Mouse (Mus musculus) lung, adult 2 months (tissue): ENCODE measurements around the gene Rai1. TPM values are rescaled to one million over a fixed set of nuclear protein-coding genes. Genes with fewer than 3 reads are reported as not detected.

ENCODE experiments used
- DNase-seq: peaks from one replicate; pipeline ENCODE4 v3.0.0; 2022
- H3K4me1 ChIP-seq: fragments of 200-500 bp; 2 replicates; pipeline ENCODE4 v1.6.1; 2011; ENCODE audit warnings: low read length; ENCODE audit not compliant: control insufficient read depth, insufficient read depth
- H3K4me3 ChIP-seq: fragments of 200-500 bp; replicated peaks from 2 replicates; pipeline ENCODE3; 2011; ENCODE audit warnings: low read depth, mild to moderate bottlenecking, control low read depth, low read length; ENCODE audit errors: extremely low read depth
- CTCF ChIP-seq: fragments of 200-500 bp; IDR thresholded peaks from 2 replicates; pipeline ENCODE4 v1.5.1; 2011; ENCODE audit warnings: mild to moderate bottlenecking, low read length, control low read depth; ENCODE audit not compliant: insufficient read depth
- POLR2A ChIP-seq: fragments of 200-500 bp; IDR thresholded peaks from 2 replicates; pipeline ENCODE4 v1.6.1; 2011; ENCODE audit warnings: low read depth, mild to moderate bottlenecking, control low read depth, low read length, borderline replicate concordance; ENCODE audit errors: extremely low read depth
- WGBS: fragments of 180-500 bp; shearing (Covaris S2); methylation state at CpG from one replicate; pipeline ENCODE4 v1.1.7; 2018; 5-methylcytosine and 5-hydroxymethylcytosine counted together
- polyA plus RNA-seq: library from polyadenylated mRNA; depleted of rRNA; stranded (reverse); fragments of >200 nt; gene quantifications from 2 replicates; pipeline ENCODE4 v1.2.3, GENCODE M21; 2012

The Rai1 gene
- polyA plus RNA-seq, 1 experiment = 47.3 TPM

DNA sequence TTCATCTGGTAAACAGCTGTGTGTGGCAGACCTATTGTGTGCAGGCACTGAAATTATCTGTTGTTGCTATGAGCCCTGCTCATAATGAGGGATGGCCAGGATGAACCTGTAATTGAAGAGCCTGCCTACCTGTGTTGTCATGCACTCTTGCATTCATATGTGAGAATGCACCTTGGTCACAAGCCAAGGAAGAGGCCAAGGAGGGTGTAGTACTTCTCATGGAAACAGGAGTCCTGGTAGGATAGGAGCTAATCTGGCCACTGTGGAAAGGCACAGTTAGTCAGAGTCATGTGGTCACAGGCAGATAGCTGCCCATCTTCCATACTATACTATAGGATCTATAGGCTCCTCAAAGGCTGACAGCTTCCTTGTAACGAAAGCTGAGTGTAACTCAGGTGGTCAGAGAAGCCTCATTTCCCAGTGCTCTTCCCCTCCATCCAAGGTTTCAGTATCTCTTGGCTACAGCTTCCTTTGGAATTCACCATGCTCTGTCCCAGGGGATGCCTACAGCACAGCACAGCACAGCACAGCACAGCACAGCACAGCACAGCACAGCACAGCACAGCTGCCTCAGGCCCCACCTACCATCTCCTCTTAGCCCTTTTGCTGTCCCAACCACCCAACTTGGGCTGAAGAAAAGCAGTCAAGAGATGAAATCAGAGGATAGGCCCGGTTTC lies 15.9 kb downstream of the Rai1 start:
- no peak for DNase-seq
- Histone ChIP-seq H3K4me3 (no peak overlapping the region), H3K4me1 (peaks cover 6% of the 10 kb centered on the region; the same call in 1 of the 2 replicates)
- 75% methylated on average over 2 of the region's 2 CpGs for WGBS
- TF ChIP-seq POLR2A (no peak), CTCF (no peak)

DNA sequence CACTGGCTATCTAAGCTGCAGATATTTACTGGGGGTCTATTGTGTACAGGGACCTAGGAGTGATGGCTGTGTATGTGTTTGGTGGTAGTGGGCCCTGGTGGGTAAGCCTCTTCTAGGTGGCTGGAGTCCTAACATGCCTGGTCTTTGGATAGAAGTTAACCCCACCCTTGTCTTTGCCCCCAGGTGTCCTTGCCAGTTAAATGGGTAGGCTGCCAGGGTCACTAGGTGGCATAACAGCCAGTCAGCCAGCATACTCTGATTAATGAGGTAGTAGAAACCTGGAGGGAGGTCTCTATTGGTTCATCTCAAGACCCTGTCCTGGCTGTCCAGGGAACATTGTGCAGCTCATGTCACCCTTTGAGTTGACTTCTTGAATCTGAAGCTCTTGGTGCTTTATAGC lies 17.8 kb downstream of the Rai1 start:
- H3K4me1 ChIP-seq = peaks cover 6% of the 10 kb centered on the region; the same call in 1 of the 2 replicates

DNA sequence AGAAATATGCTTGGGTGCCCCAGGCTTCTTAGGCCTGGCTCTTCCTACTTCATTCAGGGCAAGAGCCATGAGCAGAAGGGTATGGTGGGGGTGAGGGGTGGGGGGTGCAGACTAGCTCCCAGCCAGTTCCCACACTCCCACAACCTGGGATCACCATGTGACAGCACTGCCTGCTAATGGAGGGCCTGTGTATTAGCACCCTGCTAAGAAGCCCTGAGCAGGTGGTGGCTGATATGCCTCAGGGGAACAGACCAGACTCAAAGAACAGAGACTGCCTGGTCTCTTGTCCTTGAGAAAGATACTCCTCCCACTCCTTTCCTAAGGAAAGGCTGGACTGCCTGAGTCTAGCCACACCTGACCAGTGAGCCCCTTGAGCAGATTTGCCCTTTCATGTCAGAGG lies 22.2 kb downstream of the Rai1 start:
- no peak for DNase-seq
- Histone ChIP-seq H3K4me1 (peaks cover 7% of the 10 kb centered on the region), H3K4me3 (no peak overlapping the region)
- TF ChIP-seq CTCF (peak; percentile 13; the same call in 1 of the 2 replicates), POLR2A (no peak)

More for the DNA sequence above, 17.8 kb downstream of the Rai1 start:
- H3K4me3 ChIP-seq = no peak overlapping the region
- DNase-seq = no peak
- TF ChIP-seq POLR2A (no peak), CTCF (no peak)

DNA sequence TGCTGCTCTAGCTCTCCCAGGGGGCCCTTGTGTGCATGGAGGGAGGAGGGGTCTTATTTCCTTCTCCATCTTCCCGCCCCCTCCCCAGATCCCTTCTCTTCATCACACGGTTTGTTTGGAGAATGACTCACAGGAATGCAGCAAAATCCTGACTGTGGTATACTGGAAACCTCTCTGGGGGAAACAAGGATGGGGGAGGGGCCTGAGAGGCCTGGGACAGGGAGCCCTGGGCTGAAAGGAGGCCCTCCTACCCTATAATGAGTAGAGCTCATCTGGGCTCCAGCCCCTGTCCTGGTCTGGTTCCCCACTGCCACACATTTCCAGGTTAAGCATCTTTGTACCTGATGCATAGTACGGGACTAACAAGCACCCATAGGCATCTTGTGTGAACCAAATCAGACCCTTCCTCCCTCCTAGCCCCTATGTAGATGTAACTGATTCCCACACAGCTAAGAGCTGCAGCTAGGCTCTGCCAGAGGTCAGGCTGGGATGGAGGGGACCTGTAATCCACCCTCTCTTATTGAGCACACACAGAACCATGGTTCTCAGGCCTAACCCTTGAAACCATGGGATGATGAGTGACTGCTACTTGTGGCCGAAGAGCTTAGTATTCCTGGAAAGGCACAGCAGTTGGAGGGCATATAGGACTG lies 23.2 kb downstream of the Rai1 start:
- no peak for DNase-seq
- Histone ChIP-seq H3K4me1 (peaks cover 7% of the 10 kb centered on the region), H3K4me3 (no peak overlapping the region)
- TF ChIP-seq POLR2A (no peak), CTCF (no peak)
- 55% methylated on average over 4 of the region's 4 CpGs for whole genome bisulfite sequencing

DNA sequence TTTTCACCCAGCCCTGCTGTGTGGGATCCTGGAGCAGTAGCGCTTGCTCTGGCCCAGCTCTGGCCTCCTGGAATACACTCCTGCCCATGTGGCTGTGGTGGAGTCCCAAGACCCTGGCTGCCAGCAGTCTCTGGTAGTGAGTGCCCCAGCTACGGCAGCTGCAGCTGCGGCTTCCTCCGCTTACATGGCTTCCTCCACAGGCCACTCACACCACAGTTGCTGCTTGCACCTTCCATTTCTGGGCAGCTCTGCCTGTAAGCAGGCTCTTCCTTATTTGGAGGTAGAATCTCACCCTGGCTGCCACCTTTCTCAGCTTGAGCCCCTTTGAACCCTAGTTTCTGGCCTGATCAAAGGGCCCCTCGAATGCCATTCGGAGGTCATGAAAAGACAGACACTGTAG lies 25.7 kb downstream of the Rai1 start:
- H3K4me1 ChIP-seq = peaks cover 10% of the 10 kb centered on the region
- DNase-seq = no peak
- H3K4me3 ChIP-seq = no peak overlapping the region
- TF ChIP-seq POLR2A (no peak), CTCF (no peak)
- 32% methylated on average over 6 of the region's 6 CpGs for WGBS

DNA sequence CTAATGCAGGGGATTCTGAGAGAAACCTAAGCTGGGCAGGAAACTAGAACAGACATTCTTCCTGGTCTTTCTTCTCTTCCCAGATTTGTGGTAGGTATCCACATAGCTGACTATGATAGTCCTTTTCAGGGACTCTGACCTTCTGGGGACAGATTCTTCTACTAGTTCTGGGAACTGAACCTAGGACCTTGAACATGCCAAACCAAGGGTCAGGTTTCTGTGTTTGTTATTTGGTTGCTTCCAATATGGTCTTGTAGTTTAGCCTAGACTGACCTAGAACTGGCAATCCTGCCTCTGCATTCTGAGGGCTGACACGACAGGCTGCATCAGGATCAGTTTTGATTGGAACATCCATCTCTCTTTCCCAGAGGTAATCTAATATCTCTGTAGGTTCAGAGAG lies 27.2 kb downstream of the Rai1 start:
- Histone ChIP-seq H3K4me1 (peaks cover 10% of the 10 kb centered on the region), H3K4me3 (no peak overlapping the region)
- DNase-seq = no peak
- WGBS = 79% methylated on average over 1 of the region's 1 CpGs
- no peak for TF ChIP-seq CTCF
- no peak for TF ChIP-seq POLR2A

DNA sequence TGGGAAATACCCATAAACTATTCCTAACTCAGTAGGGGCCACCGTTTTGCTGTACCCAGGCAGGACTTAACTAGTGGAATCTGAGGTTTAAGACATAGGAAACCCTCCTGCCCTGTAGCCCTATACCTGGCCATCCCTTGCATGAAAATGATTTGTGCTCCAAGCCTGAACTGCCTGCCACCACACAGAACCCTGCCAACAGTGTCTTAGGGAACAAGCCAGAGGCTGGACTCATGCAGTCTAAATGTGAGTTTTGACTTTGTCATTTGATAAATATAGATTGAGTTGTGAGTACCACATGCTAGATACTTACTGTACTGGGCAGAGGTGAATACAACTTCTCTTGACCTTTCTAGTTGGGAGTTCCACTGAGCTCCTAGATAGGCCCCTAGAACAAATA lies 31.7 kb downstream of the Rai1 start:
- TF ChIP-seq POLR2A (no peak), CTCF (no peak)
- H3K4me1 ChIP-seq = peaks cover 7% of the 10 kb centered on the region; the same call in 1 of the 2 replicates
- no peak for DNase-seq
- no peak overlapping the region for H3K4me3 ChIP-seq
- WGBS = 82% methylated on average over 1 of the region's 1 CpGs

DNA sequence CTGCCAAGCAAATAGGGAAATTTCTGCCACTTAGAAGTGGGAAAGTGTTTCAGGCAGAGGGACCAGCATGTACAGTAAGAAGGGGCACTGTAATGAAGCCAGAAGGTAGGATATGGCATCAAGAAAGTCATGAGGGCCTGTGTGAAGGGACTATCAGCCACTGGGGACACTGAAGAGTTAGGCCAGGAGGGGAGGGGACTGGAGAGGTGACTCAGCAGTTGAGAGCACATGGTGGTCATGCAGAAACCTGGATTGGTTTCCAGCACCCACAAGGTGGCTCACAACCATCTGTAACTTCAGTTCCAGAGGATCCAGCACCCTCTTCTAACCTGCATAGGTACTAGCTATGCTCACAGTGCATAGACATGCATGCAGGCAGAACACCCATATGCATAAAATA lies 32.4 kb downstream of the Rai1 start:
- DNase-seq = no peak
- Histone ChIP-seq H3K4me3 (no peak overlapping the region), H3K4me1 (peaks cover 7% of the 10 kb centered on the region; the same call in 1 of the 2 replicates)
- TF ChIP-seq POLR2A (no peak), CTCF (no peak)

DNA sequence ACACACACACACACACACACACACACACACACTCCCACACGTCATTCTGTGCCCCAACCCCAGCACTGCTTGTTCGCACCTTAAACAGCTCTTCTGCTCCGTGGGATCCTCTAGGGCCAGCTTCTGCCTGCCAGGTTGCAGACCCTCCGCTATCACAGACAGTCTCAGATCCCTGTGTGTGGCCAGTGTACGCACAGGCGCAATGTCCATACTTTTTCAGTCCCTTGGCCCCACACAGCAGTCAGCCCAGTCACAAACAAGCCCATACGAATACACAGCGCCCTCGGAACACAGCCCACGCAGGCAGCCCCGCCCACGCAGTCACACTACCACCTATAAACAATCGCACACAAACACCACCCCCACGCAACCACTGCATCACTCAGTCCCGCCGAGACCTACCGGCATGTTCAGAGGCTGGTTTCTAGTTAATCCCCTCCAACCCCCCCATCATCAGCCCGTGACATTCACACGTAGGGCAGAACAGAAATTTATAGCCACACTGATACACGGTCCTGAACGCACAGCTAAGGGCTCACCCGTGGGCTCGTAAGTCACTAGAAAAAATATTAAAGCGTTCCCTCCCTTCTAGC lies 34.4 kb downstream of the Rai1 start:
- 15% methylated on average over 24 of the region's 24 CpGs for WGBS
- TF ChIP-seq CTCF (no peak), POLR2A (no peak)
- H3K4me3 ChIP-seq = peak overlapping the region; percentile 50
- peaks cover 7% of the 10 kb centered on the region; the same call in 1 of the 2 replicates for H3K4me1 ChIP-seq
- no peak for DNase-seq
